Mouse (Mus musculus) heart, postnatal 0 days (tissue): ENCODE results near the gene Suv39h2. TPM values are rescaled to one million over a fixed set of nuclear protein-coding genes. Genes with fewer than 3 reads are reported as not detected.

ENCODE experiments used
- ATAC-seq: fragments of 200-750 bp; cut with Nextera tagmentation; 2 replicates; pipeline ENCODE4 v1.8.0; 2017; ENCODE audit warnings: low read depth, moderate number of reproducible peaks, moderate library complexity; ENCODE audit not compliant: insufficient read depth
- DNase-seq: peaks from one replicate; pipeline ENCODE4 v3.0.0-alpha.2; 2016; ENCODE audit warnings: low spot score
- H3K27ac ChIP-seq: fragments of 300-500 bp; sonication (generic); 2 replicates; pipeline ENCODE4 v1.5.1; 2014; ENCODE audit warnings: low read depth, mild to moderate bottlenecking
- H3K27me3 ChIP-seq: fragments of 300-500 bp; sonication (generic); 2 replicates; pipeline ENCODE4 v1.6.1; 2014; ENCODE audit warnings: low read length, mixed read lengths; ENCODE audit not compliant: control insufficient read depth, insufficient read depth
- H3K36me3 ChIP-seq: fragments of 300-500 bp; sonication (generic); replicated peaks from 2 replicates; pipeline ENCODE4 v1.6.1; 2014; ENCODE audit warnings: low read length, mixed read lengths; ENCODE audit not compliant: control insufficient read depth, insufficient read depth
- H3K4me1 ChIP-seq: fragments of 300-500 bp; sonication (generic); 2 replicates; pipeline ENCODE4 v1.6.1; 2014; ENCODE audit warnings: antibody characterized with exemption; ENCODE audit not compliant: control insufficient read depth, insufficient read depth
- H3K4me2 ChIP-seq: fragments of 300-500 bp; sonication (generic); 2 replicates; pipeline ENCODE4 v1.6.1; 2014; ENCODE audit warnings: low read depth, mild to moderate bottlenecking, low read length, moderate library complexity
- H3K4me3 ChIP-seq: fragments of 300-500 bp; sonication (generic); 2 replicates; pipeline ENCODE4 v1.5.1; 2014; ENCODE audit warnings: low read depth, low read length
- H3K9ac ChIP-seq: fragments of 300-500 bp; sonication (generic); replicated peaks from 2 replicates; pipeline ENCODE4 v1.6.1; 2014; ENCODE audit warnings: low read depth, low read length, mixed read lengths
- H3K9me3 ChIP-seq: fragments of 300-500 bp; sonication (generic); replicated peaks from 2 replicates; pipeline ENCODE4 v1.6.1; 2016; ENCODE audit warnings: low read length; ENCODE audit not compliant: control insufficient read depth
- CTCF ChIP-seq: IDR thresholded peaks from 2 replicates; pipeline ENCODE4 v1.5.1; 2016; ENCODE audit warnings: antibody characterized with exemption, control low read depth, low read depth
- EP300 ChIP-seq: IDR thresholded peaks from 2 replicates; pipeline ENCODE4 v1.6.1; 2016; ENCODE audit warnings: antibody characterized with exemption, low read depth
- WGBS: fragments of 180-500 bp; shearing (Covaris S2); extraction: QIAGEN DNeasy Blood & Tissue Kit; methylation state at CpG from one replicate; pipeline ENCODE4 v1.1.7; 2014; 5-methylcytosine and 5-hydroxymethylcytosine counted together
- polyA plus RNA-seq: library from polyadenylated mRNA; unstranded; fragments of >200 nt; fragmentation: Nextera tagmentation; extraction: Ambion mirVana; gene quantifications from 2 replicates; pipeline ENCODE4 v1.2.1, GENCODE M21; 2015
- total RNA-seq: library from RNA; depleted of rRNA; stranded (reverse); fragments of >200 nt; gene quantifications from 2 replicates; pipeline ENCODE4 v1.2.3, GENCODE M21; 2014; ENCODE audit warnings: low replicate concordance; rRNA removed

Gene Suv39h2
- total RNA-seq (1.7 and 2.7 TPM in 2 replicates), polyA plus RNA-seq (2.1 and 2.2 TPM in 2 replicates)

- Histone ChIP-seq H3K36me3 (no peaks in the 10 kb centered on the region), H3K27me3 (no peaks in the 10 kb centered on the region), H3K27ac (peak within 1 kb of the TSS; percentile 79), H3K4me1 (0 out of 2 replicates have a peak, but pooled peaks cover 8% of the 10 kb centered on the region), H3K4me3 (peak within 1 kb of the TSS; percentile 96), H3K9ac (peak within 1 kb of the TSS; percentile 72), H3K9me3 (no peaks in the 10 kb centered on the region), H3K4me2 (peak within 1 kb of the TSS; percentile 98)
- WGBS = 0% methylated on average over 42 of the region's 42 CpGs
- ATAC-seq (peak; percentile 100), DNase-seq (peak; percentile 96)
- TF ChIP-seq CTCF = no peak
- TF ChIP-seq EP300 = no peak
Observed at GRCm38 (mm10) chr2:3474861-3475283, at the start of gene Suv39h2. Gene Suv39h2, minus strand, starts transcription at chr2:3475031.

- no peak overlapping the region for H3K4me2 ChIP-seq
- H3K36me3 ChIP-seq = no peaks in the 10 kb centered on the region
- ATAC-seq (no peak), DNase-seq (no peak)
- no peaks in the 10 kb centered on the region for H3K4me1 ChIP-seq
- H3K4me3 ChIP-seq = no peak overlapping the region
- H3K9ac ChIP-seq = no peak overlapping the region
- TF ChIP-seq EP300 (no peak), CTCF (no peak)
- H3K27me3 ChIP-seq = no peaks in the 10 kb centered on the region
- WGBS = 72% methylated on average over 4 of the region's 4 CpGs
- H3K9me3 ChIP-seq = no peaks in the 10 kb centered on the region
- no peak overlapping the region for H3K27ac ChIP-seq
Observed at GRCm38 (mm10) chr2:3522558-3522957, 47.7 kb upstream of the Suv39h2 start.

GRCm38 (mm10) chr2:3512552-3513454 is 38.0 kb upstream of the Suv39h2 start, which contains the start of the genes Gm45902, Hspa14 and Cdnf:
Gene Gm45902, minus strand, starts transcription at chr2:3512790.
Gene Hspa14, minus strand, starts transcription at chr2:3512814.
Gene Cdnf, plus strand, starts transcription at chr2:3513030.
- H3K4me2 ChIP-seq = peak within 1 kb of the TSS; percentile 96
- H3K27me3 ChIP-seq = no peaks in the 10 kb centered on the region
- under 1% methylated on average over 60 of the region's 60 CpGs for whole genome bisulfite sequencing
- H3K9me3 ChIP-seq = no peaks in the 10 kb centered on the region
- peak within 1 kb of the TSS; percentile 86 for H3K27ac ChIP-seq
- peaks cover 7% of the 10 kb centered on the region for H3K4me1 ChIP-seq
- DNase-seq (peak; percentile 99), ATAC-seq (peak; percentile 100)
- H3K36me3 ChIP-seq = peaks cover 27% of the 10 kb centered on the region
- TF ChIP-seq CTCF (no peak), EP300 (no peak)
- H3K4me3 ChIP-seq = peak within 1 kb of the TSS; percentile 78
- peak within 1 kb of the TSS; percentile 87 for H3K9ac ChIP-seq

- TF ChIP-seq EP300 (no peak), CTCF (no peak)
- Histone ChIP-seq H3K9ac (peak overlapping the region; percentile 87), H3K36me3 (peaks cover 31% of the 10 kb centered on the region), H3K27ac (peak overlapping the region; percentile 83), H3K4me1 (peaks cover 7% of the 10 kb centered on the region), H3K9me3 (no peaks in the 10 kb centered on the region), H3K4me2 (peak overlapping the region; percentile 96), H3K27me3 (no peaks in the 10 kb centered on the region), H3K4me3 (peak overlapping the region; percentile 78)
- DNase-seq = peak; percentile 16
- WGBS = under 1% methylated on average over 15 of the region's 15 CpGs
- no peak for ATAC-seq
Observed at GRCm38 (mm10) chr2:3512076-3512475, 37.2 kb upstream of the Suv39h2 start.

- Histone ChIP-seq H3K4me1 (no peaks in the 10 kb centered on the region), H3K27me3 (no peaks in the 10 kb centered on the region), H3K9me3 (no peaks in the 10 kb centered on the region), H3K9ac (no peak overlapping the region), H3K4me3 (no peak overlapping the region), H3K27ac (no peak overlapping the region), H3K4me2 (no peak overlapping the region), H3K36me3 (peaks cover 56% of the 10 kb centered on the region)
- ATAC-seq = no peak
- 91% methylated on average over 5 of the region's 5 CpGs for WGBS
- DNase-seq = no peak
- TF ChIP-seq CTCF (no peak), EP300 (no peak)
Observed at GRCm38 (mm10) chr2:3500886-3501285, 26.1 kb upstream of the Suv39h2 start.
